18 mouse cellular contexts compared by ENCODE assay signal in the genomic region with DNA sequence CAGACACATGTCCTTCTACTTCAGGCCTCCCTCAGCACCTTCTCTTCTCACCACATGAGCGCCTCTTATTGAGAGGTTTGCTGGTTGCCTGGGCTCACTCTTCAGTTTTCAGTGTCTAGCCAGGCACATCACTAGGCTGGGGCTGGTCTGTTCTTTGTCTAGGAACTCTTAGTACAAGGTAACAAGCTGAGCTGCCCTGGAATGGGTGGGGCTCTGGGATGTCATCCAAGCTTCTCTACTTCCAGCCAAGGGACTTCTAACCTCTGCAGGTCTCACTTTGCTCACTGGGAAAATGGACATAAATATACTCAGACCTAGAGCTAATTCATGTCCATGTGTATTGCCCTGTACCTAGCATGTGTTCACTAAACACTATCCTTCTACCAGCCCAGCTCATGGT.
A peak's percentile ranks its signal among the peaks of the same experiment; 100 is the strongest.
DNase-seq lines count a peak whose midpoint lies in the region; ATAC-seq lines count a peak whose summit lies in the region.
"Had no signal": no experiment of that assay in that cellular context is flagged by ENCODE, and none has a peak within 500 bp of the region (broad histone marks: within the 10 kb centered on the region; RNA-seq: fewer than 3 reads in every experiment).

No protein-coding gene starts in this region.

- intact Hi-C loops in heart, postnatal 14 days (cut with DNase I) = no loop called here

- H3K4me3 ChIP-seq in heart, embryonic 14.5 days (ENCODE audit: control insufficient read depth in 1 of 2, insufficient read depth in 1 of 2, low read depth in 1 of 2, low read length in 2 of 2) = no peak overlapping the region
- H3K4me3 ChIP-seq in kidney, embryonic 14.5 days (ENCODE audit: low read length) = no peak overlapping the region
- H3K4me3 ChIP-seq: embryonic facial prominence, embryonic 13.5 days; forebrain, embryonic 12.5 days; hindbrain, embryonic 10.5 days; intestine, embryonic 15.5 days had no signal

- no peaks in the 10 kb centered on the region for H3K36me3 ChIP-seq in heart, embryonic 14.5 days (ENCODE audit: control insufficient read depth, insufficient read depth, low read length)
- no peaks in the 10 kb centered on the region for H3K36me3 ChIP-seq in kidney, embryonic 14.5 days (ENCODE audit: control insufficient read depth, insufficient read depth, low read length)
- H3K36me3 ChIP-seq: embryonic facial prominence, embryonic 13.5 days; forebrain, embryonic 12.5 days; hindbrain, embryonic 10.5 days; intestine, embryonic 15.5 days had no signal

- no peaks in the 10 kb centered on the region for H3K9me3 ChIP-seq in heart, embryonic 14.5 days (ENCODE audit: control insufficient read depth, low read length)
- no peaks in the 10 kb centered on the region for H3K9me3 ChIP-seq in kidney, embryonic 14.5 days (ENCODE audit: control insufficient read depth, low read length)
- H3K9me3 ChIP-seq: embryonic facial prominence, embryonic 13.5 days; forebrain, embryonic 12.5 days; hindbrain, embryonic 10.5 days; intestine, embryonic 15.5 days had no signal

- H3K27ac ChIP-seq in heart, embryonic 14.5 days (replicated peaks in 1 of 2; ENCODE audit: control insufficient read depth in 1 of 2, insufficient read depth in 1 of 2, low read depth in 2 of 2, low read length in 2 of 2) = peak overlapping the region; percentile 28 to 50; a peak in 2 of 4 replicates
- H3K27ac ChIP-seq in kidney, embryonic 14.5 days (ENCODE audit: low read depth, low read length) = no peak overlapping the region
- H3K27ac ChIP-seq: embryonic facial prominence, embryonic 13.5 days; forebrain, embryonic 12.5 days; hindbrain, embryonic 10.5 days; hindbrain, embryonic 14.5 days; intestine, embryonic 15.5 days had no signal

- ATAC-seq in heart, embryonic 14.5 days (ENCODE audit: insufficient number of reproducible peaks, insufficient read depth, low FRiP score, low read depth) = no peak
- ATAC-seq in kidney, embryonic 14.5 days (ENCODE audit: low FRiP score, low TSS enrichment) = no peak
- ATAC-seq: forebrain, embryonic 16.5 days; intestine, embryonic 15.5 days had no signal

- no peaks in the 10 kb centered on the region for H3K27me3 ChIP-seq in heart, embryonic 14.5 days (ENCODE audit: control insufficient read depth, insufficient read depth, low read length)
- H3K27me3 ChIP-seq in kidney, embryonic 14.5 days (ENCODE audit: control insufficient read depth, insufficient read depth, low read length) = no peaks in the 10 kb centered on the region
- H3K27me3 ChIP-seq: embryonic facial prominence, embryonic 13.5 days; forebrain, embryonic 12.5 days; intestine, embryonic 15.5 days had no signal

- no peak for DNase-seq in heart, postnatal 14 days
- peak; percentile 40 for DNase-seq in kidney, adult 11 months
- DNase-seq in kidney, postnatal 4 days = no peak
- DNase-seq in kidney, postnatal 25 days = peak; percentile 34 to 54
- DNase-seq: adrenal gland, adult 2 months; adrenal gland, postnatal 25 days; cerebellum, adult 18-20 months; cerebellum, adult 9-11 months; cerebellum, postnatal 36 days; gastrocnemius, postnatal 10 days had no signal

- no peak overlapping the region for H3K9ac ChIP-seq in heart, embryonic 14.5 days (ENCODE audit: low read length)
- no peak overlapping the region for H3K9ac ChIP-seq in kidney, embryonic 14.5 days (ENCODE audit: low read depth, low read length)
- H3K9ac ChIP-seq: embryonic facial prominence, embryonic 13.5 days; forebrain, embryonic 12.5 days; hindbrain, embryonic 14.5 days; intestine, embryonic 15.5 days had no signal

- peaks cover 13 to 24% of the 10 kb centered on the region in 2 experiments for H3K4me1 ChIP-seq in heart, embryonic 14.5 days (ENCODE audit: control insufficient read depth in 2 of 2, insufficient read depth in 2 of 2, low read length in 2 of 2)
- no peaks in the 10 kb centered on the region for H3K4me1 ChIP-seq in kidney, embryonic 14.5 days (ENCODE audit: control insufficient read depth, insufficient read depth, low read length)
- H3K4me1 ChIP-seq: forebrain, embryonic 12.5 days; intestine, embryonic 15.5 days had no signal

- 63% methylated on average over 1 of the region's 1 CpGs for WGBS in heart, embryonic 14.5 days
- 93% methylated on average over 1 of the region's 1 CpGs for WGBS in kidney, embryonic 14.5 days

- H3K4me2 ChIP-seq in heart, embryonic 14.5 days (ENCODE audit: low read length) = no peak overlapping the region
- H3K4me2 ChIP-seq in kidney, embryonic 14.5 days (replicated peaks; ENCODE audit: low read depth, low read length) = no peak overlapping the region
- H3K4me2 ChIP-seq: embryonic facial prominence, embryonic 13.5 days; forebrain, embryonic 12.5 days; hindbrain, embryonic 14.5 days; intestine, embryonic 15.5 days had no signal

Comparison
In these comparisons a context has a peak if more than half of its experiments do, and no peak if none do; other contexts are left out.
1. DNase-seq: peak in kidney, adult 11 months (single experiment) and kidney, postnatal 25 days (2 of 2); none in heart, postnatal 14 days (0 of 2) and kidney, postnatal 4 days (0 of 2).